Mouse (Mus musculus) kidney, adult 11 months (tissue): ENCODE results near the gene Prr3.
"Not testable (repeated sequence)": the region's sequence is repeated elsewhere in the genome, so short reads cannot be mapped to it uniquely, and the experiment has no call there.

Experiments
- DNase-seq: peaks from one replicate; pipeline ENCODE4 v3.0.0; 2022

Gene Prr3

GRCm38 (mm10) chr17:35979401-35980362 is at the start of gene Prr3, which contains the start of gene Gnl1:
TSS of gene Prr3 (minus strand) at chr17:35980236.
TSS of gene Gnl1 (plus strand) at chr17:35979851.
- peak; percentile 94 for DNase-seq

DNA sequence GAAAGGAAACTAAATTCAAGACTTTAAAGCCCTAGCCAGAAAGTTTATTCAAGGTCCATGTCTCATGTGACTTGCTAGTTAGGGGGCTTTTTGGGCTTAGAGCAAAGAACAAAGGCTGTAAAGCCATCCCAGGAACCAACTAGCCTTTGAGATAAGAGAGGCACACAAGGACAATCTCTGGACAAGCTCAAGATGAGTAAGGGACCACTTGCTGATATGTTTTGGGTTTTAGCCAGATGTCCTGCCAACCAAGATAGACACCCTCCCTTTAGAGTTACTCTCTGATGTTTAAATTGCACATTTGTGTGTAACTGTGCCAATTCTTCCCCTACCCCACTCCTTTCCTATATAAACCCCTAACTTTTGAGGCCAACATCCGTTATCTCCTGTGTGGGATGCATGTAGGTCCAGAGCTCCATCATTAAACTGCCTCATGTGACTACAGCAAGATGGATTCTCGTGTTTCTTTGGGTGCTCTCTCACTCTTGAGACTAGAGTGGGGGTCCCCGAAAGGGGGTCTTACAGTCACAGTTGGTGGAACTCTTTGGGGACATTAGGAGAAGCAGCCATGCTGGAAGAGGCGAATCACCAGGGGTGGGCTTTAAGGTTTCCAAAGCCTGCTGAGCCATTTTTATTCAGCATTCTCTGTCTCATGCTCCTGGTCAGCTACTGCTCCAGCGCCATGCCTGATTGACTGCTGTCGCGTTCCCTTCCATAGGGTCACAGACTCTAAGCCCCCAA is 49.0 kb upstream of the Prr3 start:
- DNase-seq: no peak

- no peak for DNase-seq
These were observed 47.6 kb upstream of the Prr3 start for GRCm38 (mm10) chr17:36027663-36028062.

GRCm38 (mm10) chr17:36025901-36026300 is 45.9 kb upstream of the Prr3 start:
- no peak for DNase-seq

DNA sequence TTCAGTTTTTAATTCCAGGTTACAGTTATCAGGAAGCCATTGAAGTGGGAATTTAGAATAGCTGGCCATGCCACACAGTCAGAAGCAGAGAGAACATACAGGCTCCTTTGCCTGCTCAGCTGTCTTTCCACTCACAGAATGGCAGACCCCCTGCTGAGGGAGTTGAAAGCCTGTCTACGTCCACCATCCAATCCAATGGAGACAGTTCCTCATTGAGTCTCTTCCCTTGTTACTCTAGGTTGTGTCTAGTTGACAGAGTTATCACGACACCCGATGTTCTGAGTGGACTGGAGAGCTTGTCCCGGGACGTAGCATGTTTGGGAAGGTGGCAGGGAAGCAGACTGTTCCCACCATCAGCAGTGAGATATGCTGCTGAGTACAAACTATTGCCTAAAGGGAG is 45.2 kb upstream of the Prr3 start:
- DNase-seq: no peak

DNA sequence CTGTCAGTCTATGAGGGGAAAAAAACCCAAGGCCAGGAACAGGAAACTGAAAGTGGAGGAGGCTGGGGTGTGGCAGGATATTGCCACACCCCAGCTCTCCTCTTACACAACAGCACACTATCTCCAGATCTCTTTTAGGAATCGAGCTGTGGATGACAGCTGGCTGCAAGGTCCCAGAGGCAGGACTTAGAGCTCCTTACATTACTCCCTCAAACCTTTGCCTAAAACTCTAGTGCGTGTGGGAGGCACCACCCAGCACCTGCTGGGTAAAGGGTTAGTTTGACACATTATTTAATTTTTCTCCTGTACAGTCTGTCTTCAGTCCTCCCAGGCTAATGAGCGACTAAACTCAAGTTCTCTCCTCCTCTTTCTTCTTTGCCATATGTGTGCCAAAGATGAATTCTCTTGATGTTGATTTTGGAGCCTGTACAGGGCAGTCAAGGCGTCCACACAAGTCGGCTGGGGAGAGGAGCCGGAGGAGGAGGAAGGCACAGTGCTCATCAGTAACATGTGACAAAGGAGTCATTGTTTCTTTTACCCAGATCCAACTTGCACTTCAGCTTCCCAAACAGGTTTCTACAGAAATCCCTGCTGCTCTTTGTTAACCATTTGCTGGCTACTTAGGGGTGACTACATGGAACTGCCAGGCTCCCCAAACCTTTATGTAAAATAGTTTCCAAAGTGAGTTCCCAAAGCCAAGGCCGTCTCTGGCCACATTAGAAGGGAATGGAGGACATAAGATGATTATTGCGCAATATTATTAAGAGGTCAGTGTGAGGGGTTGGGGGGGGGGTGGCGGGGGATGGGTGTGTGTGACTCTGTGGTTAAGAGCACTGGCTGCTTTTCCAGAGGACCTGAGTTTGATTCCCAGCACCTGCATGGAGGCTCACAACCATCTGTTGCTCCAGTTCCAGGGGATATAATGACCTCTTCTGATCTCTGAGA is 43.9 kb upstream of the Prr3 start:
- peak; percentile 39 for DNase-seq

- DNase-seq: no peak
These were observed 42.9 kb upstream of the Prr3 start for GRCm38 (mm10) chr17:36022922-36023321.

GRCm38 (mm10) chr17:36022098-36022497 is 42.1 kb upstream of the Prr3 start:
- no peak for DNase-seq

- no peak for DNase-seq
These were observed 41.3 kb upstream of the Prr3 start for GRCm38 (mm10) chr17:36021309-36021708.

DNA sequence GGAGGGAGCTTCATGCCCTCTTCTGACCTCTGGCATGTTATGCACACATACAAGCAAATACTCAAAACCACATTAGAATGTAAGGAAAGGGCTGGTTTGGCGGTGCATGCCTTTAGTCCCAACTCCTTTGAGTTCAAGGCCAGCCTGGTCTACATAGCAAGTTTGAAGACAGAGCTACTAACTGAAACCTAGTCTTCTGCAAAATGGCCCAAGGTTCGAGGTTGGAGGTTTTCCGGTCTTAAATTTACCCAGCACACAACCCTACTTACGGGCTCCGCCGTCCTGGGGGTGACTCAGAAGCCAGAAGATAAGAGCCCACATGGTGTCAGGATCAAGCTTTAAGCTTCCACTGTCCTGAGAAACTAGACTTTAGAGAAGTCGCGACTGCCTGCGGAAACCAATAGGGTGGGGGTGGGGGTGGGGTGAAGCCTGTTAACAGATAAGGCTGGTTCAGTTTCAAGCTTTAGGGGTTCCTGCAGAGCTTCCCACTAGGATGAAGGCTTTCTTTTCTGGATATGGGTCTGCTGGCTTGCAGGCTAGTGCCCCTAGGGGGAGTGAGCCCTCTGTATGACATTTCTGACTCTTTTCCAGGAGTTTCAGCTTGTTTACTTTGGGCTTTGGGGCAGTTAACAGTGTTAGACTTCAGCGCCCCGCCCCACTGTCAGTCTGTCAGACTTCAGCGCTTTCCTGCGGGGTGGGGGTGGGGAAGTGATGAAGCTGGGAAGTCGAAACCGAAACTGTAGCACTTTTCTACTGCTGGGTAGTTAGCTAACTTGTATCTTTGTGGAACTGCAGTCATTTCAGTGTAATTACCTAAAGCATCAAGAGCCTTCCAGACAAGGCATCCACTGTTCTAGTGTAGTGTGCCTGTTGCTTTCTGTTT is 40.4 kb upstream of the Prr3 start, which contains the start of gene H2-T24:
Gene H2-T24, minus strand, starts transcription at position 370 of the 883 bp plus-strand sequence.
- peak; percentile 87 for DNase-seq

DNA sequence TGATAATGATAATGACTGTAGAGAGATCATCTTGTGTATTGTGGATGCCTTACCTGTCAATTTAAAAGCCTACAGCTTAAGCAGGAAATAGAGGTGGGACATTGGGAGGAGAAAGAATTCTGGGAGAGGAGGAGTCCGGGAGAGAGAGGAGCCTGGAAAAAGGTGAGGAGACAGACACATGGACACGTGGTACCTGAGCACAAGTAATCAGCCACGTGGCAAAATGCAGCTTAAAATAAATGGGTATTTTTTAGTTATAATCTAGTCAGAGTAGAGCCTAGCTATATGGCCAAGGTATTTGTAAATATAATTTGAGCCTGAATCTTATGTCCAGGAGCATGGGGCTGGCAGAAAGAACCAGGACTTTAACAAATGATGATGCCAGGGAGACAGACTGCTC is 39.5 kb upstream of the Prr3 start:
- no peak for DNase-seq

- peak; percentile 61 for DNase-seq
These were observed 38.9 kb upstream of the Prr3 start for GRCm38 (mm10) chr17:36018979-36019378.

GRCm38 (mm10) chr17:36017046-36017445 is 37.0 kb upstream of the Prr3 start:
- no peak for DNase-seq

DNA sequence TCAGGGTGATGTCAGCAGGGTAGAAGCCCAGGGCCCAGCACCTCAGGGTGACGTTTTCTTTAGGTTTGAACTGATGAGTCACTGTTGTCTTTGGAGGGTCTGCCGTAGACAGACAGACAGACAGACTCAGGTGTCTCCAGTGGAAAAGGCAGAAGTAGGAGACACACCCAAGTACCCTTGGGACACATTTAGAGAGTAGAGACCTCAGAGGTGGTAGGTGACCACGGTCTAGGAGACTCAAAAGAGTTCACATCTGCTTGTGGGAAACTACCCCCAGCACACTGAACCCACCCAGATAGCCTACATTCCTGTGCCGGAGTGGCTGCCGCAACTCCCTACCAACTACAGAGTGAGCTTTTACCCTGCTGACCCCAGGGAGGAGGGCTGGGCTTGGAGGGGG is 34.9 kb upstream of the Prr3 start:
- DNase-seq: no peak

DNA sequence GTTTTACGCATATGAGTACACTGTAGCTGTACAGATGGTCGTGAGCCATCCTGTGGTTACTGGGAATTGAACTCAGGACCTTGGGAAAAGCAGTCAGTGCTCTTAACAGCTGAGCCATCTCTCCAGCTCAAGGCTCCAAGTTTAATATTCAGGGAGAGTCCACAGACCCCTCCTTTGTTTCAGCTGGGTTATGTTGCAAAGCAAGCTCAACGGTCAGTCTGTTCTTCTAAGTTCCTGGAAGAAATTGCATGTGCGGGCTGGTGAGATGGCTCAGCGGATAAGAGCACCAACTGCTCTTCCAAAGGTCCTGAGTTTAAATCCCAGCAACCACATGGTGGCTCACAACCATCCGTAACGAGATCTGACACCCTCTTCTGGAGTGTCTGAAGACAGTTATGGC is 24.4 kb upstream of the Prr3 start:
- not testable (repeated sequence) for DNase-seq

DNA sequence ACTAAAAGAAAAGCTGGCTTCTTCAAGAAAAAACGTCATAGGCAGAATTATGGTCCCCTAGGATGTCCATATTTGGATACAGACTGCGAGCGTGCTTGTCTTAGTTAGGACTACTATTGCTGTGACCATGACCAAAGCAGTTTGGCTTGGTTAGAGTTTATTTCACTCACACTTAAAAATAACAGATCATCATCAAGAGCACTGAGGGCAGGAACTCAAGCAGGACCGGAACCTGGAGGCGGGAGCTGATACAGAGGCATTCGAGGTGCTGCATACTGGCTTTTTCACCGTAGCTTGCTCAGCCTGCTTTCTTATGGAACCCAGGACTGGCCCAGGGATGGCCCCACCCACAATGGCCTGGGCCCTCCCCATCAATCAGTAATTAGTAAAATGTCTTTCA is 23.3 kb upstream of the Prr3 start:
- DNase-seq: no peak

- DNase-seq: no peak
These were observed 21.9 kb upstream of the Prr3 start for GRCm38 (mm10) chr17:36001966-36002365.

DNA sequence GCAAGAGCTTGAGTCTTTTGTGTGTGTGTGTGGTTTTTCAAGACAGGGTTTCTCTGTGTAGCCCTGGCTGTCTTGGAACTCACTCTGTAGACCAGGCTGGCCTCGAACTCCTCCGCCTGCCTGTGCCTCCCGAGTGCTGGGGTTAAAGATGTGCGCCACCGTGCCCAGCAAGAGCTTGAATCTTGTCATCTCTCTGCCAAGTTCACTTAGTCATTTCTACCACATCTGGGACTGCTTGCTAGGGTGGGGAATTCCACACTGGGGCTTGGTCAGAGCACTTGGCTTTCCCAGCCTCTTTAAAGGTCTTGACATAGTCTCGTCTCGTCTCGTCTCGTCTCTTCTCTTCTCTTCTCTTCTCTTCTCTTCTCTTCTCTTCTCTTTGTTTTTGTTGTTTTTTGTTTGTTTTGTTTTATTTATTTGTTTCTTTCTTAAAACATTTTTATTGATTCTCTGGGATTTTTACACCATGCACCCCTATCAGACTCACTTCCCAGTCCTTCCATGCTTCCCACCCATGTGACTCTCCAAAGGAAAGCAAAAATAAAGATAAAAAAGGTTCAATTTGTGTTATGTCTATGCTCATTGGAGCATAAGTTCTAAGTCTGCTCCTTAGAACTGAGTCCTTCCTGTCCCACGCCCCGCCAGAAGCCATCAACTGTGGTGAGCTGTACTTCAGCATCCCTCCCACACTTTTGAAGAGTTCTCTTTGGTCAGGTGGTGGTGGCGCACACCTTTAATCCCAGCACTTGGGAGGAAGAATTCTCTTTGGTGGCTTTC is 21.3 kb upstream of the Prr3 start:
- no peak for DNase-seq

DNA sequence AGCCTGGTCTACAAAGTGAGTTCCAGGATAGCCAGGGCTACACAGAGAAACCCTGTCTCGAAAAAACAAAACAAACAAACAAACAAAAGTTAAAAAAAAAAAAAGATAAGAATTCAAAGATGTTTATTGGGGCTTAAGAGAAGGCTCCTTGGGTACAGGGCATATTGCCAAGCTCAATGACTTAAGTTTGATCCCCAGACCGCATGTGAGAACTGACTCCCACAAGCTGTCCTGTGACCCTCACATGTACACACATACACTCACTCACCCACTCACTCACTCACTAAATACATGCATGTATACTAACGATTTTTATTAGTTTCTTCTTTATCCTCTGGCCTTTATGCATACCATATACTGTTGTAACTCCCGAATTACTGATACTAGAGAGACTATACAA is 20.3 kb upstream of the Prr3 start:
- DNase-seq: no peak

DNA sequence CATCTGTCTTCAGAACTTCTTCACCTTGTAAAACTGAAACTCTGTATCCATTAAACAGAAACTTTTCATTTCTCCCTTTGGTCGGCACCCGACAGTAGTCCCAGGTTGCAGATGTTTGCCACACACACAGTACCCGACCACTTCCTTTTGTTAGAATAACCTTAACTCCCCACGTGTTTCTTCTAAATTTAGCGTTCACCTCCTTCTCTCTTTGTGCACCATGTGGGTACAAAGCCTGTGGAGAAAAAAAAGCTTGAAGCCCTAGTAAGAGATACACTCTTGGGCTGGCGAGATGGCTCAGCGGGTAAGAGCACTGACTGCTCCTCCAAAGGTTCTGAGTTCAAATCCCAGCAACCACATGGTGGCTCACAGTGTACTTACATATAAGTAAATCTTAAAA is 19.3 kb upstream of the Prr3 start:
- no peak for DNase-seq
